Mouse (Mus musculus) granulocyte monocyte progenitor cell, adult 5-6 weeks (primary cell): Measurements from ENCODE around the gene Clrn2. TPM values are rescaled to one million over a fixed set of nuclear protein-coding genes. Genes with fewer than 3 reads are reported as not detected.
"Not testable (repeated sequence)": the region's sequence is repeated elsewhere in the genome, so short reads cannot be mapped to it uniquely, and the experiment has no call there.

Experiments used
- ATAC-seq: replicated peaks from 2 replicates; pipeline ENCODE4 v1.8.0; 2016; ENCODE audit warnings: mild to moderate bottlenecking, moderate TSS enrichment, inconsistent platforms; ENCODE audit not compliant: poor library complexity, severe bottlenecking
- total RNA-seq, 2 experiments: library from RNA; stranded (forward) in 1 of 2; stranded (reverse) in 1 of 2; fragments of 200-712, 200-1000 nt in 1 of 2; fragments of >200 nt in 1 of 2; fragmentation: Nextera tagmentation in 1 of 2; gene quantifications; 2 replicates each; pipeline ENCODE4 v1.2.3; 2014 to 2017

Clrn2 gene
- total RNA-seq (2014; fragmentation: Nextera tagmentation) (not detected in 2 replicates), total RNA-seq (2017) (not detected in 2 replicates)

- ATAC-seq: no peak
Measured at GRCm38 (mm10) chr5:45453451-45453850, at the start of gene Clrn2. Clrn2 (plus strand) TSS chr5:45453751.

- ATAC-seq: no peak
Measured at GRCm38 (mm10) chr5:45406129-45406528, 47.4 kb upstream of the Clrn2 start.

- ATAC-seq: no peak
Measured at GRCm38 (mm10) chr5:45416478-45416877, 37.1 kb upstream of the Clrn2 start.

DNA sequence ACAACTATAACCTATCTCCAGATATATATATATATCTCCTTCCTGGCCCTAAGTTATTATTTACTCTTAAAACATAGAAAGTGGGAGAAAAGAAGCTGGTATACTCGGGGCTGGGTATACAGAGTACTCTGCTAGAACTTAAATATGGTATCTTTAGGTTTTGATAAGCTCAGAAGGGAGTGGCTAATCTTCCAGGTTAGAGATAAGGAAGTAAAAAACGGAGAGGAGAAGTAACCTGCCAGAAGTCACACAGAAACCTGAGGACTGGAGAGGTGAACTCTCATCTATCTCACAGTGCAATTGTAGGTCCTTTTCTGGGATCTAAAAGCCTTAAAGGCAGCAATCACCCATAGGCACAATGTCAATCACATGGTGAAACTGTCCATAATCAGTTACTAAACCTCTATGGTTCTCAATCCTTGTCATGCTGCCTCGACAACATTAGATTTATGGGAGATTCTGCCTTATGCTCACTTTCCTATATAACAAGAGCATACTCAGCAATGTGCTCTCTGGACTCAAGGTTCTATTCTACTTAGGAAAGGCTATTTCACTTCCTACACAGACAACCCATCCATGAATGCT, 35.6 kb upstream of the Clrn2 start:
- ATAC-seq: no peak

GRCm38 (mm10) chr5:45419841-45420638, 33.5 kb upstream of the Clrn2 start:
- peak; percentile 75 for ATAC-seq

- no peak for ATAC-seq
Measured at GRCm38 (mm10) chr5:45421881-45422844, 31.4 kb upstream of the Clrn2 start.

GRCm38 (mm10) chr5:45424021-45424886, 29.3 kb upstream of the Clrn2 start:
- peak; percentile 88 for ATAC-seq

DNA sequence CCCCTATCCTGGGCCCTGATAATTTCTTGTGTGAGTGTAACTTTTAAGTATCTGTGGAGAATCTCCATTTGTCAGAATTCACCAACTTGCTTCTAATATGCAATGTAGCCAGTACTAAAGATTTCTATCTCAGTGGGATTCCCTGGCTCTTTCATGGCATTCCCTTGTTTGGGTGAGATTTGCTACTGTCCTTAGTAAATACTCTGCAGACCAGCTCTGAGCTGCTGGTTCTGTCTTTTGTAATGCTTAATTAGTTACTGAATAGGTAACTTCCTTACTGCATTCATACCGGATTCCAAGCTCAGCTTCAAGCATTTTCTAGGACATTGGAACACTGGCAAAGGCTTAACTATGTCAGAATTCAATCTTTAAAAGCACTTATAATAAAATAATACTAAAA, 27.8 kb upstream of the Clrn2 start:
- not testable (repeated sequence) for ATAC-seq

GRCm38 (mm10) chr5:45426416-45427034, 27.0 kb upstream of the Clrn2 start:
- ATAC-seq: no peak

DNA sequence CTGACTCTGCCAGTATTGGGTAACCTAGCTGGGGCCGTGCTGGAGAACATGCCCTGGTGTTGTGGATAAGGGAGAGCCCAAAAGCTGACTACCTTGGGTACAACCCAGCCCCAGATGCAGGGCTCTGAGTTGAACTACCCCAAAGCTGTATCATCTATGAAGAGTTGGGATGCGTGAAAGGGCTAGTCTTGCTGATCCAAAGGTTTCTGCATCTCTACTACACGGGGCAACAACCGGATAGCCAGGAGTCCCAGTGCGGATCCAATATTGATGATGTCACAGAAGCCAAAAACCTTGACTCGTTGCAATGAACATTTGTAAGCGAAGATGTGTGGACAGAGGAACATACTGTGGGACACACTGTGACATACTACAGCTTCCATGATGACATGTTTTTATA, 25.7 kb upstream of the Clrn2 start:
- ATAC-seq: no peak

DNA sequence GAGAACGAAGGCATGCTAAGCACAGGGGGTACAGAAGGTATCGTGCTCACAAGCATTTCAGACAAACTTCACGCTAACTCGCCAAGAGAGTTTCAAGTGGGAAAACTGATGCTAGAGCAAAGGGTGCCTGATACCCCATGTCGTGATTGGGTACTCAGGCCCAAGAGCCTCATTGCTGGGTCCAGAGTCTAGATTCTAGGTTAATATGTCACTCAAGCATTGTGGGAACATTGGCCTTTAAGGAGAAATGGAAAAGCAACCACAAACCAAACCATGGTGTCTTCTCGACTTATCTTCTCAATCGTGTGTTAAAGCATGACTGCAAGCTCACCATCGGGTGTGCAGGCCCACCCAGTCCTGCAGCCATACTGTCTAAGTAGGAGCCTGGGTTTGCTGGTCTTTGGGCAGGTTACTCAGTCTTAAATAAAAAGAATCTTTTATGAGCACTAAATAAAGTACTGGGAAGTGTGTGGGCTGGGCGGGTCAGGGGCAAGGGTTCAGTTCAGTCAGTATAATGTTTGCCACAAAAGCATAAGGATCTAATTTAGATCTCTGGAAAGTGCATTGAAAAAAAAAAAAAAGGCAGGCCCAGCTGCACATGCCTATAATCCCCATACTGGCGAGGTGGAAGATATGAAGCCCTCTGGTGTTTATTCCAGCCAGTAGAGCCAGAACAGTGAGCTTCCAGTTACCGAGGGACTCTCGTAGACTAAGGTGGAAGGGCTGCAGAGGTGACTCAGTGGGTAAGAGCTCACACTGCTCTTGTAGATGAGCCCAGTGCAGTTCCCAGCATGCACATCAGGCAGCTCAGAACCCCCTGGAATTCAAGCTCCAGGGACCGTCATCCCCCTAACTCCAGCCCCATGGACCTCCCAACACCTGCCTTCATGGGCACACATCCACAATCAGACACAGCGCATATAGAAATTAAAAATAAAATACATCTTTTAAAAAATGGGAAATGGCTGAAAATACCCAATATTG, 17.3 kb upstream of the Clrn2 start:
- ATAC-seq: no peak

GRCm38 (mm10) chr5:45437826-45438225, 15.7 kb upstream of the Clrn2 start:
- ATAC-seq: no peak

DNA sequence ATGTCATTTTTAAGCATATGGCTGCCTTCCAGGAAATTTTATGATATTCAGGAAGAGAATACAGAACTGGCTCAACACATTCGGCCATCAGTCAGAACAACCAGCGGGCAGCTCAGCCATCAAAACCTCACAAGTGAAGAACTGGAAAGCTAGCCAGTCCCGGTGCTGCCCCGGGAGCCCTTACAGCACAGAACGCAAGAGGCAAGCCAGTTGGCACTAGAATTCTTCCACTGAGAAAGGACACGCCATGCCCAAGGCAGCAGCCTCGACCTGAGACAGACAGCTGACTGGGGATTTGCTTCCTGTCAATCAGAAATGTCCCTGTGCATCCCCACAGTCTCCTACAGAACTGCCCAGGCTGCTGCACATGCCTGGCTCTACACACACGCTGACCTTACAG, 15.2 kb upstream of the Clrn2 start:
- ATAC-seq: no peak

DNA sequence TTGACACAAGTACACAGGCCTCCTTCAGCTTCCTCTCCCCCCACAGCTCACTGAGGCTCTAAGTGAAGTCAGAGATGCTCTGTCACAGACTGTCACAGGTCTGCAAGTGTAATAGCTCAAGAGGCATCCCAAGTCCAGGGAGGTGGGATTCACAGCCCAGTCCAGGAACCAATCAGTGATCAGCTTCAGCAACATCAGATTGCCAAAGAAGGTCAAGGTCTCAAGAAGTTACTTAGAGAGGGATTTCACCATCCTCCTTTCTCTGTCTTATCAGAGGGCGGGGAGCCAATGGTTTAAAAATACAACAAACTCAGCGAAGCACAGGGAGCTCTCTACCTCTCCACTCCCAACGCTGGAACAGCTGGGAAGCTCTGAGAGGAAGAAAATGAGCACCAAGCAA, 12.4 kb upstream of the Clrn2 start:
- ATAC-seq: no peak

DNA sequence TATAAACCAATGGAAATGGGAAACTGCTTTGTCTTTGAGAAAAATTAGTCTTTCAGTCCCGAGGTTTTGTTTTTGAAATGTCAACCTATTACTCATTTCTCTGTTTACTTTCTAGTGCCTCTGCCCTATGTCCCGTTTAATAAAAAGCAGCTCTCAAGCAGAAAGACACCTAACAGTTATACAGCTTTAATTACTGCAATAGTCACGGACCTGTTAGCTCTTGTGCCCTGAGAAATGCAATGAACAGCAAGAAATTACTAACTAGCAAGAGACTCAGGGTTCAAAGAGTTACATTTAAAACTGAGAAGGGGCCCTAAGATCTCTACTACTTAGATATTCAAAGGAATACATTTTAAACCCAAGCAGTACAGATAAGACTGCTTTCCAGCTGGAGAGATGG, 11.8 kb upstream of the Clrn2 start:
- no peak for ATAC-seq

DNA sequence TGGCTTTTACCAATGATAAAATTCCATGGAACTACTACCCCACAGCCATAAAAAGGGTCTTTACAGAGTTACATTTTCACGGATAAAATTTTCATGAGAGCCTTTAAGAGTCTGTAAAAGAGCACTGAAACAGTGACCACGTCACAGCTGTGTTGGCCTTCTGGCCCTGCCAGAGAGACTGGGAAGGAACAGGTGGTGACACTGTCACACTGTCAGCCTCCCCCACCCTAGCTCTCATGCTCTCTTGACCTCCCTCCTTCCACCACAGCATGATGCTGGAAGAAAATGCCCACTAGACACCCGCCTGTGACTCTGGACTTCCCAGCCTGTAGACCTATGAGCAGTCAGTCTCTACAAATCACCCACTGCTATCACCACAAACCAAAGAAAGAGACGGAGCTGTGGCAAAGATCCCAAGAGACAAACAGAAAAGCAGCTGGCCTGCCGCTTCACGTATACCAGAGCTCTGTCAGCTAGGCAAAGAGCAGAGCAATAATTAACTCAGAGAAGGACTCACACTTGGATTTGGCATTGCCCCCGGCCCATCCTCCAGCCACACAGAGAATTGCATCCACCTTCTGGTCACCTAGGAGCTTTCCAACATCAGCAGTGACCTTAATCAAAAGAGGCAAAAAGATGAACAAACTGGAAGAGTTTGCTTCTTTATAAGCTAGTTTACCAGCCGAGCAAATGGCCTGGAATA, 9.3 kb upstream of the Clrn2 start:
- no peak for ATAC-seq

DNA sequence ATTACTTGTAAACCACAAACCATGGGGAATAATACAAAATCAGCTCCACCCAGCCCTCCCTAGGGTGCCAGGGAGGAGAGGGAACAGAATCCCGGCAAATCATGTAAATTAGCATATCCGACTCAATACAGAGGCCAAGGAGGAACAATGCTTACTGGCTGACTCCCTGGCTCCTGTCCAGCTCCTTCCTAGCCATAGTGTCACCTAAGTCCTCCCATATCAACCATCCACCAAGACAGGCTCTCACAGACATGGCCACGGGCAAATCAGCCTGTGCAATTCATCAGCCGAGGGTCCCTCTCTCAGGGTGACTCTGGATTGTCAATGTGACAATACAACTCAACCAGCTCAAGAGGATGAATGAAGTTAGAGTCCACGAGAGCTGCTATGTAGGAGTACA, 4.9 kb upstream of the Clrn2 start:
- ATAC-seq: no peak

DNA sequence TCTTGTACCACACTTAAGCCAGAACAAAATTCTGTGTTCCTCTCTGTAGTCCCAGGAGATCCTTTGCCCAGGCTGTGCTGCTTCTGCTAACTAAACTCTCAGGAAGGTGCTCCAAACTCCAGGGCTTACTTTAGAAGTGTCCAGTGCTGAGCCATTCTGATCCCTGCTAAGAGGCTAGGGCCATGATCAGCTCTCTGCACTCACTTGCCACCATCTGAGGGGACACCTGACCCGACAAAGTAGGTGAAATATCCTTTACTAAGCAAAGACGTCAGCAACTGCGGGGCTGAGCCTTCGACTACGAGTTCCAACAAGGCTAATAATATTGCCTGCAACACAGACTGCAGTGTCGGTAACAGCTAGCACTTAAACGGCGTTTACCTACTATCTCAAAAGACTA, 4.3 kb upstream of the Clrn2 start:
- no peak for ATAC-seq
